Mouse (Mus musculus) megakaryocyte, embryonic 14.5 days (primary cell): ENCODE data around the gene Slc38a1. TPM values are rescaled to one million over a fixed set of nuclear protein-coding genes. Genes with fewer than 3 reads are reported as not detected.
"Not testable (repeated sequence)": the region's sequence is repeated elsewhere in the genome, so short reads cannot be mapped to it uniquely, and the experiment has no call there.

ENCODE experiments used
- H3K27me3 ChIP-seq: replicated peaks from 2 replicates; pipeline ENCODE3; 2012; ENCODE audit warnings: inconsistent platforms
- H3K36me3 ChIP-seq: replicated peaks from 2 replicates; pipeline ENCODE3; 2012; ENCODE audit warnings: low read length, inconsistent platforms, mixed read lengths
- H3K4me1 ChIP-seq: 2 replicates; pipeline ENCODE4 v1.6.1; 2012; ENCODE audit warnings: inconsistent platforms
- H3K4me3 ChIP-seq: replicated peaks from 2 replicates; pipeline ENCODE3; 2012; ENCODE audit warnings: moderate library complexity, mild to moderate bottlenecking, inconsistent platforms
- H3K9me3 ChIP-seq: 2 replicates; pipeline ENCODE4 v1.6.1; 2012; ENCODE audit warnings: inconsistent platforms
- FLI1 ChIP-seq: IDR thresholded peaks from 2 replicates; pipeline ENCODE4 v1.6.1; 2012; ENCODE audit warnings: low read length, inconsistent platforms, mixed read lengths
- GATA1 ChIP-seq: IDR thresholded peaks from 3 replicates; pipeline ENCODE4 v1.6.1; 2012; ENCODE audit warnings: mixed read lengths, low read length, inconsistent platforms, borderline replicate concordance
- polyA plus RNA-seq: library from polyadenylated mRNA; stranded (reverse); fragments of >175 nt; gene quantifications from 2 replicates; pipeline ENCODE4 v1.2.3, GENCODE M21; 2012; ENCODE audit warnings: low replicate concordance; ENCODE audit not compliant: insufficient read depth

Gene Slc38a1
- polyA plus RNA-seq, 1 experiment = 22.9 TPM

GRCm38 (mm10) chr15:96640291-96640985 lies 2.3 kb downstream of the Slc38a1 start:
- H3K36me3 ChIP-seq = peaks cover 35% of the 10 kb centered on the region
- H3K4me1 ChIP-seq = peaks cover 60% of the 10 kb centered on the region
- 0 out of 2 replicates have a peak, but pooled peaks cover under 1% of the 10 kb centered on the region for H3K9me3 ChIP-seq
- TF ChIP-seq GATA1 (no peak), FLI1 (no peak)
- H3K27me3 ChIP-seq = no peaks in the 10 kb centered on the region
- H3K4me3 ChIP-seq = peak overlapping the region; percentile 99

GRCm38 (mm10) chr15:96639630-96640029 lies 3.1 kb downstream of the Slc38a1 start:
- TF ChIP-seq GATA1 (no peak), FLI1 (no peak)
- H3K27me3 ChIP-seq = no peaks in the 10 kb centered on the region
- H3K36me3 ChIP-seq = peaks cover 43% of the 10 kb centered on the region
- peak overlapping the region; percentile 77 for H3K4me3 ChIP-seq
- peaks cover 8% of the 10 kb centered on the region for H3K9me3 ChIP-seq
- peaks cover 56% of the 10 kb centered on the region for H3K4me1 ChIP-seq

- Histone ChIP-seq H3K9me3 (peaks cover 14% of the 10 kb centered on the region), H3K27me3 (no peaks in the 10 kb centered on the region), H3K4me1 (peaks cover 56% of the 10 kb centered on the region), H3K4me3 (peak overlapping the region; percentile 79), H3K36me3 (peaks cover 52% of the 10 kb centered on the region)
- TF ChIP-seq FLI1 (no peak), GATA1 (no peak)
Observed at GRCm38 (mm10) chr15:96638656-96639055, 4.1 kb downstream of the Slc38a1 start.

- peak overlapping the region; percentile 87 for H3K4me3 ChIP-seq
- peaks cover 57% of the 10 kb centered on the region for H3K36me3 ChIP-seq
- TF ChIP-seq GATA1 (no peak), FLI1 (no peak)
- H3K27me3 ChIP-seq = no peaks in the 10 kb centered on the region
- peaks cover 54% of the 10 kb centered on the region for H3K4me1 ChIP-seq
- H3K9me3 ChIP-seq = peaks cover 19% of the 10 kb centered on the region
Observed at GRCm38 (mm10) chr15:96638173-96638572, 4.5 kb downstream of the Slc38a1 start.

- Histone ChIP-seq H3K9me3 (peaks cover 26% of the 10 kb centered on the region), H3K27me3 (no peaks in the 10 kb centered on the region), H3K4me3 (no peak overlapping the region), H3K4me1 (peaks cover 40% of the 10 kb centered on the region), H3K36me3 (peaks cover 82% of the 10 kb centered on the region)
- TF ChIP-seq FLI1 = no peak
- TF ChIP-seq GATA1 = no peak
Observed at GRCm38 (mm10) chr15:96634670-96635405, 7.9 kb downstream of the Slc38a1 start.

- peaks cover 22% of the 10 kb centered on the region for H3K4me1 ChIP-seq
- peaks cover 81% of the 10 kb centered on the region for H3K36me3 ChIP-seq
- peaks cover 26% of the 10 kb centered on the region for H3K9me3 ChIP-seq
- H3K4me3 ChIP-seq = no peak overlapping the region
- no peaks in the 10 kb centered on the region for H3K27me3 ChIP-seq
- TF ChIP-seq GATA1 (no peak), FLI1 (no peak)
Observed at GRCm38 (mm10) chr15:96632201-96632600, 10.5 kb downstream of the Slc38a1 start.

- H3K4me3 ChIP-seq = no peak overlapping the region
- H3K27me3 ChIP-seq = no peaks in the 10 kb centered on the region
- TF ChIP-seq FLI1 (no peak), GATA1 (no peak)
- peaks cover 80% of the 10 kb centered on the region for H3K36me3 ChIP-seq
- H3K4me1 ChIP-seq = peaks cover 29% of the 10 kb centered on the region
- peaks cover 26% of the 10 kb centered on the region for H3K9me3 ChIP-seq
Observed at GRCm38 (mm10) chr15:96631107-96631718, 11.5 kb downstream of the Slc38a1 start.

GRCm38 (mm10) chr15:96628256-96628655 lies 14.5 kb downstream of the Slc38a1 start:
- peaks cover 29% of the 10 kb centered on the region for H3K4me1 ChIP-seq
- H3K27me3 ChIP-seq = no peaks in the 10 kb centered on the region
- no peak for TF ChIP-seq GATA1
- no peak for TF ChIP-seq FLI1
- H3K4me3 ChIP-seq = no peak overlapping the region
- peaks cover 11% of the 10 kb centered on the region for H3K9me3 ChIP-seq
- peaks cover 79% of the 10 kb centered on the region for H3K36me3 ChIP-seq

GRCm38 (mm10) chr15:96626871-96627270 lies 15.8 kb downstream of the Slc38a1 start:
- peaks cover 79% of the 10 kb centered on the region for H3K36me3 ChIP-seq
- peaks cover 35% of the 10 kb centered on the region for H3K4me1 ChIP-seq
- H3K4me3 ChIP-seq = no peak overlapping the region
- peaks cover 9% of the 10 kb centered on the region for H3K9me3 ChIP-seq
- no peak for TF ChIP-seq GATA1
- no peak for TF ChIP-seq FLI1
- no peaks in the 10 kb centered on the region for H3K27me3 ChIP-seq

GRCm38 (mm10) chr15:96625012-96625411 lies 17.7 kb downstream of the Slc38a1 start:
- not testable (repeated sequence) for H3K4me3 ChIP-seq, H3K9me3 ChIP-seq, H3K27me3 ChIP-seq
- Histone ChIP-seq H3K36me3 (peaks cover 87% of the 10 kb centered on the region), H3K4me1 (peaks cover 34% of the 10 kb centered on the region)
